Mouse (Mus musculus): Measurements from ENCODE around the gene Hykk. TPM values are rescaled to one million over a fixed set of nuclear protein-coding genes. Genes with fewer than 3 reads are reported as not detected.
"Not testable (repeated sequence)": the region's sequence is repeated elsewhere in the genome, so short reads cannot be mapped to it uniquely, and the experiment has no call there.

Gene Hykk
- polyA plus RNA-seq, 1 experiment from 2014 or later = 1.5 TPM

GRCm38 (mm10) chr9:54932379-54932778 lies 15.3 kb downstream of the Hykk start:
- Histone ChIP-seq H3K36me3 (no peaks in the 10 kb centered on the region), H3K4me1 (replicated peaks) (no peaks in the 10 kb centered on the region), H3K27ac (no peak overlapping the region), H3K9ac (no peak overlapping the region), H3K4me2 (no peak overlapping the region), H3K4me3 (replicated peaks) (no peak overlapping the region), H3K27me3 (no peaks in the 10 kb centered on the region), H3K9me3 (replicated peaks) (no peaks in the 10 kb centered on the region)
- 58% methylated on average over 2 of the region's 2 CpGs for WGBS (ENCODE audit: insufficient replicate concordance)
- no peak for DNase-seq
- no peak for ATAC-seq (ENCODE audit: low read depth)

- Histone ChIP-seq H3K4me3 (replicated peaks) (no peak overlapping the region), H3K36me3 (no peaks in the 10 kb centered on the region), H3K4me2 (no peak overlapping the region), H3K9ac (no peak overlapping the region), H3K27ac (no peak overlapping the region), H3K9me3 (replicated peaks) (no peaks in the 10 kb centered on the region), H3K27me3 (no peaks in the 10 kb centered on the region), H3K4me1 (replicated peaks) (no peaks in the 10 kb centered on the region)
- WGBS (ENCODE audit: insufficient replicate concordance) = 79% methylated on average over 4 of the region's 4 CpGs
- no peak for ATAC-seq (ENCODE audit: low read depth)
- DNase-seq = no peak
Measured at GRCm38 (mm10) chr9:54942071-54942470, 25.0 kb downstream of the Hykk start.

DNA sequence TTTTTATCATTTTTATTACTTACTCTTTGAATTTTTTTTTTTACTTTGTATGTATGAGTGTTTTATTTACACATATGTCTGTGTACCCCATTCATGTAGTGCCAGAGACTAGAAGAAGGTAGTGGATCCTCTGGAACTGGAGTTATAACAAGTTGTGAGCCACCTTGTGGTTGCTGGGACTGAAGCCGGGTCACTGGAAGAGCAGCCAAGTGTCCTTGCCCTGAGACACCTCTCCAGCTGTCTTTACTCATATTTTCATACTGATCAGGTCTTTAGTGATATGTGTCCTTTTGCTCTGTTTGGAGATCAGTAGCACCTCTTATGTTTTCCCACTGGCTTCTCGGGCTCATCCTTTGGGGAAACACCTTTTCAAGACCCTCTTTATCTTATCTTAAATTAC lies 27.4 kb downstream of the Hykk start:
- H3K9me3 ChIP-seq (replicated peaks) = no peaks in the 10 kb centered on the region
- no peaks in the 10 kb centered on the region for H3K27me3 ChIP-seq
- H3K9ac ChIP-seq = no peak overlapping the region
- H3K4me3 ChIP-seq (replicated peaks) = no peak overlapping the region
- H3K36me3 ChIP-seq = no peaks in the 10 kb centered on the region
- ATAC-seq (ENCODE audit: low read depth) (no peak), DNase-seq (no peak)
- no peak overlapping the region for H3K27ac ChIP-seq
- H3K4me1 ChIP-seq (replicated peaks) = no peaks in the 10 kb centered on the region
- WGBS (ENCODE audit: insufficient replicate concordance) = 53% methylated on average over 2 of the region's 2 CpGs
- H3K4me2 ChIP-seq = no peak overlapping the region

DNA sequence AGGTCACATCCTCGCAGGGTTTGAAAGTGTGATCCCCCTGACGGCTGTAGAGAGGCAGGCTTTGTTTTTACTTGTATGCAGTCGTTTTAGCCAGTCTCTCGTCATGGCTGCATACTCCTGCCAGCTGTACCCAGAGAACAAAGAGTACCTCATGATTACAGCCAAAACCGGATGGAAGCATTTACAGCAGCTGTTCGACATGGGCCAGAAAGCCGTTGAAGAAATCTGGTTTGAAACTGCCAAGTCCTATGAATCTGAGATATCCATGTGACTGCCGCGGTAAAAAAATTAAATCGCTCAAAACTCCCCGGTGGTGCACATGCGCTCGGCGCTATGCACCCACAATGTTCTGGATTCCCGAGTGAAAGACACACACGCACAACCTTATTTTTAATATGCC lies 29.2 kb downstream of the Hykk start:
- Histone ChIP-seq H3K9me3 (replicated peaks) (no peaks in the 10 kb centered on the region), H3K4me2 (no peak overlapping the region), H3K9ac (no peak overlapping the region), H3K27me3 (no peaks in the 10 kb centered on the region), H3K27ac (no peak overlapping the region), H3K36me3 (no peaks in the 10 kb centered on the region), H3K4me3 (replicated peaks) (no peak overlapping the region), H3K4me1 (replicated peaks) (peaks cover 7% of the 10 kb centered on the region)
- ATAC-seq (ENCODE audit: low read depth) (no peak), DNase-seq (no peak)
- WGBS (ENCODE audit: insufficient replicate concordance) = 73% methylated on average over 16 of the region's 16 CpGs

DNA sequence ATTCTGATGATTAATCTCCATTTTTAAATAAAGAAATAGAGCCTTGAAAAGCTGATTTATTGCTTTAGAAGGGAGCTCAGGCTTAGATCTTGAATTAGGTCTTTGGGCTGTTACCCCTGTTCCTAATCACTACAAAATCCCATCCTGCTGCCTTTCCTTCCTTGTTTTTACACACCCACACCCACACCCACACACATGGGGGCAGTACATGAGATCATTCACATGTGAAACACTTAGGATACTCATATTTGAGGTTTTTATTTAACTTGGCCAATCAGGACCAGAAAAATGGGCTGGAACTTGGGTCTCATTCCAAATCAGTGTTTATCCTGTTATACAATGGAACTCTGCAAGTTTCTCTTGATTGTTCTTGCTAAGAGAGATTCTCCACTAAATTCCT lies 32.4 kb downstream of the Hykk start:
- no peak overlapping the region for H3K4me2 ChIP-seq
- ATAC-seq (ENCODE audit: low read depth) (no peak), DNase-seq (no peak)
- H3K9me3 ChIP-seq (replicated peaks) = no peaks in the 10 kb centered on the region
- no peaks in the 10 kb centered on the region for H3K27me3 ChIP-seq
- H3K4me1 ChIP-seq (replicated peaks) = peaks cover 36% of the 10 kb centered on the region
- H3K4me3 ChIP-seq (replicated peaks) = no peak overlapping the region
- no peak overlapping the region for H3K9ac ChIP-seq
- peaks cover 25% of the 10 kb centered on the region for H3K36me3 ChIP-seq
- H3K27ac ChIP-seq = no peak overlapping the region

GRCm38 (mm10) chr9:54950162-54950561 lies 33.1 kb downstream of the Hykk start:
- not testable (repeated sequence) for DNase-seq; H3K27ac ChIP-seq; H3K27me3 ChIP-seq; H3K9me3 ChIP-seq (replicated peaks)
- peak overlapping the region; percentile 87 for H3K4me2 ChIP-seq
- H3K4me3 ChIP-seq (replicated peaks) = peak overlapping the region; percentile 94
- H3K4me1 ChIP-seq (replicated peaks) = peaks cover 36% of the 10 kb centered on the region
- WGBS (ENCODE audit: insufficient replicate concordance) = 23% methylated on average over 8 of the region's 8 CpGs
- ATAC-seq (ENCODE audit: low read depth) = 0 out of 2 replicates have a peak, but pooled peaks have one; percentile 11
- H3K9ac ChIP-seq = peak overlapping the region; percentile 94
- peaks cover 30% of the 10 kb centered on the region for H3K36me3 ChIP-seq

- H3K9ac ChIP-seq = peak within 1 kb of the TSS; percentile 94
- peak within 1 kb of the TSS; percentile 87 for H3K27ac ChIP-seq
- H3K36me3 ChIP-seq = peaks cover 35% of the 10 kb centered on the region
- peaks cover 41% of the 10 kb centered on the region for H3K4me1 ChIP-seq (replicated peaks)
- ATAC-seq (ENCODE audit: low read depth) (peak; percentile 99), DNase-seq (peak; percentile 84)
- no peaks in the 10 kb centered on the region for H3K9me3 ChIP-seq (replicated peaks)
- peak within 1 kb of the TSS; percentile 87 for H3K4me2 ChIP-seq
- under 1% methylated on average over 64 of the region's 65 CpGs for WGBS (ENCODE audit: insufficient replicate concordance)
- peak within 1 kb of the TSS; percentile 94 for H3K4me3 ChIP-seq (replicated peaks)
- H3K27me3 ChIP-seq = no peaks in the 10 kb centered on the region
Measured at GRCm38 (mm10) chr9:54950575-54951321, 33.7 kb downstream of the Hykk start, which contains the start of the genes Psma4 and AY074887. Gene Psma4 (plus strand): TSS chr9:54950790. Gene AY074887 (minus strand): TSS chr9:54950998.

DNA sequence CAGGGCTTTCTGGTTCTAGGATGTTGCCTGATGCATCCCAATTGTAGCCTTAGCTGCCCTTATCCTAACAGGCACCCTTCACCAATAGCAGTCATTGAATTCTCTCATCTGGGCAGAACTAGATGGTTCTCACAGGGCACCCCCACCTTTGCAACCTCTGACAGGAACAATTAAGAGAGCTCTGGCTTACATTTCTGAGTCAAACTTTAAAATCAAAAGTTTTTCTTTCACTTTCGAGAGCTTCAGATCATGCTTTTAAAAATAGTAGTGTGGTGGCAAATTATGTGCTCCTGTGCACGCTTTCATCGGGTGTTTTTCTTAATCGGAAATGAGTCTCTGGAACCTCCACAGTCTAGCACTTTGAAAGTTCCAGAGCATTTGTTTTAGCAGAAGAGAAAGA lies 44.0 kb downstream of the Hykk start:
- Histone ChIP-seq H3K9me3 (replicated peaks) (no peaks in the 10 kb centered on the region), H3K4me3 (replicated peaks) (no peak overlapping the region), H3K4me2 (no peak overlapping the region), H3K4me1 (replicated peaks) (0 out of 2 replicates have a peak, but pooled peaks cover 2% of the 10 kb centered on the region), H3K27ac (no peak overlapping the region), H3K27me3 (no peaks in the 10 kb centered on the region), H3K36me3 (peaks cover 38% of the 10 kb centered on the region), H3K9ac (no peak overlapping the region)
- DNase-seq (no peak), ATAC-seq (ENCODE audit: low read depth) (no peak)
- WGBS (ENCODE audit: insufficient replicate concordance) = 79% methylated on average over 4 of the region's 4 CpGs

DNA sequence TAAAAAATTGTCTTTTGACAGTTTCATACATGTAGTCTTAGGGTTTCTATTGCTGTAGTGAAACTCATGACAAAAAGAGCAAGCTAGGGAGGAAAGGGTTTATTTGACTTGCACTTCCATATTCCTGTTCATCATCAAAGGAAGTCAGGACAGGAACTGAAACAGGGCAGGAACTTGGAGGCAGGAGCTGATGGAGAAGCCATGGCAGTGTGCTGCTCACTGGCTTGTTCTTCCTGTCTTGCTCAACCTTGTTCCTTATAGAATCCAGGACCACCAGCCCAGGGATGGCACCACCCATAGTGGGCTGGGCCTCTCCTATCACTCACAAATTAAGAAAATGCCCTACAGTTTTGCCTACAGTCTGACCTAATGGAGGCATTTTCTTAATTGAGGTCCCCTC lies 46.6 kb downstream of the Hykk start:
- Histone ChIP-seq H3K4me2 (no peak overlapping the region), H3K4me1 (replicated peaks) (no peaks in the 10 kb centered on the region), H3K9me3 (replicated peaks) (no peaks in the 10 kb centered on the region), H3K36me3 (peaks cover 12% of the 10 kb centered on the region), H3K27me3 (no peaks in the 10 kb centered on the region), H3K4me3 (replicated peaks) (no peak overlapping the region), H3K27ac (no peak overlapping the region), H3K9ac (no peak overlapping the region)
- ATAC-seq (ENCODE audit: low read depth) = no peak
- no peak for DNase-seq

- no peak for ATAC-seq (ENCODE audit: low read depth)
- no peak overlapping the region for H3K4me2 ChIP-seq
- H3K4me3 ChIP-seq (replicated peaks) = no peak overlapping the region
- H3K9ac ChIP-seq = no peak overlapping the region
- 0 out of 2 replicates have a peak, but pooled peaks cover 4% of the 10 kb centered on the region for H3K27me3 ChIP-seq
- H3K4me1 ChIP-seq (replicated peaks) = no peaks in the 10 kb centered on the region
- H3K36me3 ChIP-seq = no peaks in the 10 kb centered on the region
- DNase-seq = no peak
- WGBS (ENCODE audit: insufficient replicate concordance) = 25% methylated on average over 8 of the region's 8 CpGs
- no peak overlapping the region for H3K27ac ChIP-seq
- H3K9me3 ChIP-seq (replicated peaks) = no peaks in the 10 kb centered on the region
Measured at GRCm38 (mm10) chr9:54969972-54970637, 53.0 kb downstream of the Hykk start.

DNA sequence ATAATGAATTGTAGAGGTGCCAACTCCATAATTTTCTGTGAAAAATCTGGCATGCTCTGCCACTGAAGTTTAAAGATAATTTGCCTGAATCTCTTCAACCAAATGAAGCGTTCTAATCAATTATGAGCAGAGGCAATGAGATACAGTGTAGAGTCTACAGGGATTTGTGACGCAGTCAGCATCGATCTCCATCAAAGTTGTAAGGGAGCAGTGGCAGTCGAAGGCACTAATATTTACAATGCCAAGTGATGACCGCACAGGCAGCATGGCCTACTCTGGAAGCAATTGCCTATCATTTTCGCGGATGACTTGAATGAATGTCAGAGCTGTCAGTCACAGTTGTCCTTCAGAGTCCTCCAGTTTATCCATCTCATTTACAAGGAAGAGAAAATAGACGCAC lies 63.6 kb downstream of the Hykk start, which contains the start of gene Chrna5:
Gene Chrna5, plus strand, starts transcription at position 207 of the 400 bp plus-strand sequence.
- Histone ChIP-seq H3K27me3 (peaks cover 59% of the 10 kb centered on the region), H3K4me2 (peak within 1 kb of the TSS; percentile 81), H3K9ac (0 out of 2 replicates have a peak within 1 kb of the TSS, but pooled peaks have one; percentile 9), H3K27ac (no peak within 1 kb of the TSS), H3K9me3 (replicated peaks) (no peaks in the 10 kb centered on the region), H3K4me3 (replicated peaks) (peak within 1 kb of the TSS; percentile 62), H3K36me3 (no peaks in the 10 kb centered on the region), H3K4me1 (replicated peaks) (peaks cover 16% of the 10 kb centered on the region)
- DNase-seq (no peak), ATAC-seq (ENCODE audit: low read depth) (no peak)
- WGBS (ENCODE audit: insufficient replicate concordance) = 54% methylated on average over 8 of the region's 8 CpGs
